Mouse (Mus musculus): ENCODE data around the gene Tekt1. TPM values are rescaled to one million over a fixed set of nuclear protein-coding genes. Genes with fewer than 3 reads are reported as not detected.

The Tekt1 gene
- polyA plus RNA-seq, 2 experiments = not detected

DNA sequence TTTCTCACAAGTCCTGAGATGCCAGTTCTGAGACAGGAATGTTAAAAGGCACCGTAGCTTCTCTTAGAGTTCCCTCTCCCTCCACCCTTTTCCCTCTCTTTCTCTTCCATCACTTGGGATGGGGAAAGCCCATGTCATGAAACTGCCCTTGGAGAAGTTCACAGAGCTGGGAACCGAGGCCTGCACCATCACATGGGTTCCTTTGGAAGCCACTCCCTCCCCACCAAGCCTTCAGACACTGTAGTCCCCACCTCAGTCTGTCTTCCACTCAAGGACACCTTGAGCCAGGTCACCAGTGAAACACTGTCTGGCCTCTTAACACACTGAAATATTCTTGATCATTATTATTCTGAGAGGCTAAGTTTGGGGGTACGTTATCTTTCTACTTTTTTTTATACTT lies 9.1 kb downstream of the Tekt1 start:
- 57% methylated on average over 3 of the region's 3 CpGs for WGBS (ENCODE audit: insufficient replicate concordance)
- Histone ChIP-seq H3K27me3 (ENCODE audit: control insufficient read depth, insufficient read depth, low read length) (no peaks in the 10 kb centered on the region), H3K4me1 (replicated peaks; ENCODE audit: control insufficient read depth in 2 of 2, insufficient read depth in 2 of 2, low read length in 1 of 2) (no peaks in the 10 kb centered on the region), H3K4me3 (ENCODE audit: insufficient read depth in 1 of 2, low read depth in 2 of 2, low read length in 2 of 2) (no peak overlapping the region), H3K36me3 (replicated peaks; ENCODE audit: control insufficient read depth, insufficient read depth, low read depth) (no peaks in the 10 kb centered on the region), H3K9ac (replicated peaks) (no peak overlapping the region), H3K27ac (no peak overlapping the region), H3K4me2 (ENCODE audit: low read depth) (no peak overlapping the region), H3K9me3 (ENCODE audit: control insufficient read depth, low read length) (no peaks in the 10 kb centered on the region)
- no peak for DNase-seq (ENCODE audit: low read depth in 3 of 3, low spot score in 3 of 3)
- no peak for TF ChIP-seq EP300 (IDR thresholded peaks at IDR 0.05; ENCODE audit: low read depth)
- no peak for TF ChIP-seq CTCF (IDR thresholded peaks at IDR 0.05; ENCODE audit: low read depth)
- ATAC-seq (ENCODE audit: insufficient read depth) = no peak

GRCm38 (mm10) chr11:72352272-72352671 lies 10.0 kb downstream of the Tekt1 start:
- Histone ChIP-seq H3K27me3 (ENCODE audit: control insufficient read depth, insufficient read depth, low read length) (no peaks in the 10 kb centered on the region), H3K4me2 (ENCODE audit: low read depth) (no peak overlapping the region)

DNA sequence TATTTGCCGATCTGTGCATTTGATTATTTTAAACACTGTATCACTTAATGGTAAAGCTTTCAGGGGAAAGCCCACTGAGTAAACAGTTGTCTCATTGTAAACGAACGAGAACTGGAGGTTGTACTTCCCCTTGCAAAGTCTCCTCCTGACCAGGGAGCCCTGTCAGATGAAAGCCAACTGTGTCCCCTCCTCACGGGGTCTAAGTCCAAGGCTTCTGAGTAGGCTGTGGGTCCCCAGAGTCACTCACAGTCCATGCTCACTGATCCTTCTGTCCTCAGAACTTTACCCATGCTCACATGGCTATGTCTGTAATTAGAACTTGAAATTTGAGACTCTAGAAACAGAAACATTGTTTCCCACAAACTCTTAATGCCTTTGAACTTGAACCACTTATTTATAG lies 12.6 kb downstream of the Tekt1 start:
- H3K9me3 ChIP-seq (ENCODE audit: control insufficient read depth, low read length) = no peaks in the 10 kb centered on the region
- H3K9ac ChIP-seq (replicated peaks) = no peak overlapping the region
- H3K36me3 ChIP-seq (replicated peaks; ENCODE audit: control insufficient read depth, insufficient read depth, low read depth) = no peaks in the 10 kb centered on the region
- 37% methylated on average over 4 of the region's 4 CpGs for WGBS (ENCODE audit: insufficient replicate concordance)
- H3K4me1 ChIP-seq (replicated peaks; ENCODE audit: control insufficient read depth in 2 of 2, insufficient read depth in 2 of 2, low read length in 1 of 2) = no peaks in the 10 kb centered on the region
- H3K27ac ChIP-seq = no peak overlapping the region
- TF ChIP-seq EP300 (IDR thresholded peaks at IDR 0.05; ENCODE audit: low read depth) (no peak), CTCF (IDR thresholded peaks at IDR 0.05; ENCODE audit: low read depth) (no peak)
- DNase-seq (ENCODE audit: low read depth in 3 of 3, low spot score in 3 of 3) = no peak
- no peaks in the 10 kb centered on the region for H3K27me3 ChIP-seq (ENCODE audit: control insufficient read depth, insufficient read depth, low read length)
- no peak for ATAC-seq (ENCODE audit: insufficient read depth)
- no peak overlapping the region for H3K4me2 ChIP-seq (ENCODE audit: low read depth)
- no peak overlapping the region for H3K4me3 ChIP-seq (ENCODE audit: insufficient read depth in 1 of 2, low read depth in 2 of 2, low read length in 2 of 2)

More at GRCm38 (mm10) chr11:72352272-72352671, 10.0 kb downstream of the Tekt1 start:
- DNase-seq (ENCODE audit: low read depth in 3 of 3, low spot score in 3 of 3) (no peak), ATAC-seq (ENCODE audit: insufficient read depth) (no peak)
- Histone ChIP-seq H3K9me3 (ENCODE audit: control insufficient read depth, low read length) (no peaks in the 10 kb centered on the region), H3K4me1 (replicated peaks; ENCODE audit: control insufficient read depth in 2 of 2, insufficient read depth in 2 of 2, low read length in 1 of 2) (no peaks in the 10 kb centered on the region), H3K36me3 (replicated peaks; ENCODE audit: control insufficient read depth, insufficient read depth, low read depth) (no peaks in the 10 kb centered on the region), H3K4me3 (ENCODE audit: insufficient read depth in 1 of 2, low read depth in 2 of 2, low read length in 2 of 2) (no peak overlapping the region), H3K27ac (no peak overlapping the region), H3K9ac (replicated peaks) (no peak overlapping the region)
- WGBS (ENCODE audit: insufficient replicate concordance) = 20% methylated on average over 1 of the region's 1 CpGs
- TF ChIP-seq EP300 (IDR thresholded peaks at IDR 0.05; ENCODE audit: low read depth) = no peak
- TF ChIP-seq CTCF (IDR thresholded peaks at IDR 0.05; ENCODE audit: low read depth) = no peak

DNA sequence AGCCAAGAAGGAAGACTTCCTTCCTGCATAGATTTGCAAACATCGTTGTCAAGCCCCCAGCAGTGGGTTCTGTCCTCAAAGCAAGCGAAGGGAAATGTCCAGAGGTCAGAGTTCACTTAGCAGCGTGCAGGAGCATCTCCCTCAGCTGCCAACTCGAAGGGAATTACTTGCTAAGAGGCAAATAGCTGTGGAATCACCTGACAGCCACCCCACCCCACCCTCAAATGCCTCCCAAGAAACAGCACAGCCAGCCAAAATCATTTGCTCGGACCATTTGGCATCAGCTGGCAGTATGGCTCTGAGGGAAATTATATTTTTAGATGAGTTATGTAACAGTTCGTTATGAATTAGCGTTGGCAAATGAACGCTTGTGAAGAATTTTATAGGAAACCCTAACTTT lies 13.2 kb downstream of the Tekt1 start:
- H3K9me3 ChIP-seq (ENCODE audit: control insufficient read depth, low read length) = no peaks in the 10 kb centered on the region
- H3K4me1 ChIP-seq (replicated peaks; ENCODE audit: control insufficient read depth in 2 of 2, insufficient read depth in 2 of 2, low read length in 1 of 2) = no peaks in the 10 kb centered on the region
- no peak overlapping the region for H3K4me3 ChIP-seq (ENCODE audit: insufficient read depth in 1 of 2, low read depth in 2 of 2, low read length in 2 of 2)
- WGBS (ENCODE audit: insufficient replicate concordance) = 46% methylated on average over 8 of the region's 8 CpGs
- no peak overlapping the region for H3K27ac ChIP-seq
- no peak overlapping the region for H3K4me2 ChIP-seq (ENCODE audit: low read depth)
- H3K9ac ChIP-seq (replicated peaks) = no peak overlapping the region
- no peak for TF ChIP-seq EP300 (IDR thresholded peaks at IDR 0.05; ENCODE audit: low read depth)
- TF ChIP-seq CTCF (IDR thresholded peaks at IDR 0.05; ENCODE audit: low read depth) = no peak
- no peaks in the 10 kb centered on the region for H3K27me3 ChIP-seq (ENCODE audit: control insufficient read depth, insufficient read depth, low read length)
- no peak for ATAC-seq (ENCODE audit: insufficient read depth)
- no peak for DNase-seq (ENCODE audit: low read depth in 3 of 3, low spot score in 3 of 3)
- H3K36me3 ChIP-seq (replicated peaks; ENCODE audit: control insufficient read depth, insufficient read depth, low read depth) = no peaks in the 10 kb centered on the region

GRCm38 (mm10) chr11:72348563-72348962 lies 13.7 kb downstream of the Tekt1 start:
- ATAC-seq (ENCODE audit: insufficient read depth) (no peak), DNase-seq (ENCODE audit: low read depth in 3 of 3, low spot score in 3 of 3) (no peak)
- 37% methylated on average over 10 of the region's 10 CpGs for WGBS (ENCODE audit: insufficient replicate concordance)
- Histone ChIP-seq H3K9ac (replicated peaks) (no peak overlapping the region), H3K27ac (no peak overlapping the region), H3K4me3 (ENCODE audit: insufficient read depth in 1 of 2, low read depth in 2 of 2, low read length in 2 of 2) (no peak overlapping the region), H3K36me3 (replicated peaks; ENCODE audit: control insufficient read depth, insufficient read depth, low read depth) (no peaks in the 10 kb centered on the region), H3K4me2 (ENCODE audit: low read depth) (no peak overlapping the region), H3K9me3 (ENCODE audit: control insufficient read depth, low read length) (no peaks in the 10 kb centered on the region), H3K4me1 (replicated peaks; ENCODE audit: control insufficient read depth in 2 of 2, insufficient read depth in 2 of 2, low read length in 1 of 2) (no peaks in the 10 kb centered on the region), H3K27me3 (ENCODE audit: control insufficient read depth, insufficient read depth, low read length) (no peaks in the 10 kb centered on the region)
- TF ChIP-seq EP300 (IDR thresholded peaks at IDR 0.05; ENCODE audit: low read depth) (no peak), CTCF (IDR thresholded peaks at IDR 0.05; ENCODE audit: low read depth) (no peak)

All from liver, embryonic 14.5 days (tissue).